Mouse (Mus musculus) heart, embryonic 11.5 days (tissue): ENCODE measurements around the gene Camk2n2. TPM values are rescaled to one million over a fixed set of nuclear protein-coding genes. Genes with fewer than 3 reads are reported as not detected.

Source experiments
- ATAC-seq: fragments of 200-750 bp; cut with Nextera tagmentation; replicated peaks from 2 replicates; pipeline ENCODE4 v1.8.0; 2017; ENCODE audit warnings: moderate library complexity; ENCODE audit not compliant: insufficient number of reproducible peaks, low FRiP score, low TSS enrichment
- H3K27ac ChIP-seq: fragments of 300-500 bp; sonication (generic); 2 replicates; pipeline ENCODE4 v1.5.1; 2014; ENCODE audit warnings: mild to moderate bottlenecking, low read depth, low read length
- H3K27me3 ChIP-seq: fragments of 300-500 bp; sonication (generic); 2 replicates; pipeline ENCODE4 v1.6.1; 2014; ENCODE audit warnings: mild to moderate bottlenecking, low read length, mixed read lengths; ENCODE audit not compliant: control insufficient read depth, insufficient read depth
- H3K36me3 ChIP-seq: fragments of 300-500 bp; sonication (generic); 2 replicates; pipeline ENCODE4 v1.6.1; 2014; ENCODE audit warnings: mild to moderate bottlenecking, low read length, moderate library complexity, mixed read lengths; ENCODE audit not compliant: control insufficient read depth, insufficient read depth
- H3K4me1 ChIP-seq: fragments of 300-500 bp; sonication (generic); 2 replicates; pipeline ENCODE4 v1.6.1; 2014; ENCODE audit warnings: low read length; ENCODE audit not compliant: control insufficient read depth, insufficient read depth
- H3K4me2 ChIP-seq: fragments of 300-500 bp; sonication (generic); 2 replicates; pipeline ENCODE4 v1.6.1; 2014; ENCODE audit warnings: mild to moderate bottlenecking, moderate library complexity
- H3K4me3 ChIP-seq: fragments of 300-500 bp; sonication (generic); 2 replicates; pipeline ENCODE4 v1.5.1; 2014; ENCODE audit warnings: low read depth, low read length
- H3K9ac ChIP-seq: fragments of 300-500 bp; sonication (generic); 2 replicates; pipeline ENCODE4 v1.6.1; 2014; ENCODE audit warnings: mild to moderate bottlenecking, low read depth, low read length, moderate library complexity
- H3K9me3 ChIP-seq: fragments of 300-500 bp; sonication (generic); replicated peaks from 2 replicates; pipeline ENCODE4 v1.6.1; 2016; ENCODE audit warnings: low read length; ENCODE audit not compliant: control insufficient read depth
- WGBS: fragments of 180-500 bp; shearing (Covaris S2); extraction: QIAGEN DNeasy Blood & Tissue Kit; methylation state at CpG from one replicate; pipeline ENCODE4 v1.1.7; 2014; ENCODE audit not compliant: insufficient replicate concordance; 5-methylcytosine and 5-hydroxymethylcytosine counted together
- microRNA counts: library from miRNA; unstranded; fragments of <30 nt; microRNA quantifications from one replicate; lab custom pipeline; 2015
- microRNA-seq: library from miRNA; unstranded; fragments of <30 nt; microRNA quantifications from one replicate; pipeline ENCODE4, GENCODE M21; 2016; ENCODE audit warnings: borderline number of aligned reads
- polyA plus RNA-seq: library from polyadenylated mRNA; unstranded; fragments of >200 nt; fragmentation: Nextera tagmentation; extraction: Ambion mirVana; gene quantifications from 2 replicates; pipeline ENCODE4 v1.2.1, GENCODE M21; 2014

Camk2n2 gene
- polyA plus RNA-seq, 1 experiment from 2014 or later: 0.84 TPM

GRCm38 (mm10) chr16:20595737-20596136 lies 25.4 kb downstream of the Camk2n2 start:
- Histone ChIP-seq H3K4me2 (no peak overlapping the region), H3K4me3 (no peak overlapping the region), H3K9me3 (no peaks in the 10 kb centered on the region), H3K27ac (no peak overlapping the region), H3K9ac (no peak overlapping the region), H3K4me1 (0 out of 2 replicates have a peak, but pooled peaks cover 3% of the 10 kb centered on the region), H3K36me3 (no peaks in the 10 kb centered on the region), H3K27me3 (peaks cover 39% of the 10 kb centered on the region)
- no peak for ATAC-seq
- 81% methylated on average over 4 of the region's 4 CpGs for WGBS

GRCm38 (mm10) chr16:20595060-20595673 lies 25.9 kb downstream of the Camk2n2 start:
- no peak overlapping the region for H3K9ac ChIP-seq
- H3K36me3 ChIP-seq: no peaks in the 10 kb centered on the region
- ATAC-seq: no peak
- no peak overlapping the region for H3K27ac ChIP-seq
- no peak overlapping the region for H3K4me3 ChIP-seq
- 70% methylated on average over 7 of the region's 7 CpGs for WGBS
- H3K4me1 ChIP-seq: 0 out of 2 replicates have a peak, but pooled peaks cover 6% of the 10 kb centered on the region
- H3K27me3 ChIP-seq: peaks cover 44% of the 10 kb centered on the region
- H3K4me2 ChIP-seq: no peak overlapping the region
- no peaks in the 10 kb centered on the region for H3K9me3 ChIP-seq

GRCm38 (mm10) chr16:20591076-20591705 lies 29.9 kb downstream of the Camk2n2 start:
- H3K4me1 ChIP-seq: peaks cover 12% of the 10 kb centered on the region; the same call in 1 of the 2 replicates
- peaks cover 63% of the 10 kb centered on the region for H3K27me3 ChIP-seq
- no peak overlapping the region for H3K9ac ChIP-seq
- peak overlapping the region; percentile 40 for H3K4me2 ChIP-seq
- H3K4me3 ChIP-seq: peak overlapping the region; percentile 55
- H3K36me3 ChIP-seq: no peaks in the 10 kb centered on the region
- no peak for ATAC-seq
- 3% methylated on average over 48 of the region's 48 CpGs for WGBS
- H3K9me3 ChIP-seq: no peaks in the 10 kb centered on the region
- no peak overlapping the region for H3K27ac ChIP-seq

- peaks cover 63% of the 10 kb centered on the region for H3K27me3 ChIP-seq
These were observed 30.4 kb downstream of the Camk2n2 start for GRCm38 (mm10) chr16:20590680-20591038.

GRCm38 (mm10) chr16:20589939-20590679 lies 31.0 kb downstream of the Camk2n2 start:
- Histone ChIP-seq H3K9me3 (no peaks in the 10 kb centered on the region), H3K9ac (no peak overlapping the region), H3K4me2 (peak overlapping the region; percentile 92), H3K4me1 (peaks cover 12% of the 10 kb centered on the region; the same call in 1 of the 2 replicates), H3K27me3 (peaks cover 59% of the 10 kb centered on the region), H3K27ac (no peak overlapping the region), H3K4me3 (peak overlapping the region; percentile 55), H3K36me3 (no peaks in the 10 kb centered on the region)
- 1% methylated on average over 39 of the region's 39 CpGs for WGBS
- ATAC-seq: 0 out of 2 replicates have a peak, but pooled peaks have one; percentile 20

More at GRCm38 (mm10) chr16:20590680-20591038, 30.4 kb downstream of the Camk2n2 start:
- Histone ChIP-seq H3K36me3 (no peaks in the 10 kb centered on the region), H3K9me3 (no peaks in the 10 kb centered on the region), H3K4me1 (peaks cover 12% of the 10 kb centered on the region; the same call in 1 of the 2 replicates), H3K9ac (no peak overlapping the region), H3K27ac (no peak overlapping the region), H3K4me3 (peak overlapping the region; percentile 55), H3K4me2 (peak overlapping the region; percentile 92)
- 4% methylated on average over 17 of the region's 17 CpGs for WGBS
- ATAC-seq: no peak

GRCm38 (mm10) chr16:20589366-20589938 lies 31.6 kb downstream of the Camk2n2 start, which contains the start of gene Vwa5b2:
Vwa5b2 (plus strand) TSS chr16:20589471.
- ATAC-seq: 0 out of 2 replicates have a peak, but pooled peaks have one; percentile 11
- H3K4me2 ChIP-seq: peak within 1 kb of the TSS; percentile 92
- under 1% methylated on average over 24 of the region's 24 CpGs for WGBS
- no peak within 1 kb of the TSS for H3K27ac ChIP-seq
- H3K36me3 ChIP-seq: no peaks in the 10 kb centered on the region
- no peaks in the 10 kb centered on the region for H3K9me3 ChIP-seq
- H3K27me3 ChIP-seq: peaks cover 55% of the 10 kb centered on the region
- peak within 1 kb of the TSS; percentile 28; the same call in 1 of the 2 replicates for H3K9ac ChIP-seq
- H3K4me3 ChIP-seq: peak within 1 kb of the TSS; percentile 55
- H3K4me1 ChIP-seq: peaks cover 12% of the 10 kb centered on the region; the same call in 1 of the 2 replicates

MicroRNAs within 50 kb of the gene (microRNA counts, 519-probe panel; counts per million panel counts)
- 4,758 counts per million, percentile 43 among the panel's probes with 10 or more counts for microRNA mmu-miR-1224 (lab: Ali Mortazavi, UCI)

Small RNAs within 50 kb of the gene (microRNA-seq; reads per million reads assigned to microRNA genes)
- 0.47 reads per million for gene Mir1224

Other genes with a start within 250 kb of the Camk2n2 start
- gene Abcc5, start 194.9 kb downstream of the Camk2n2 start, polyA plus RNA-seq: 54.6 and 66.1 TPM in 2 replicates
- 83.3 and 96.1 TPM in 2 replicates for gene Eif2b5, start 122.5 kb downstream of the Camk2n2 start, polyA plus RNA-seq
- gene Dvl3, start 104.3 kb downstream of the Camk2n2 start, polyA plus RNA-seq: 32.2 and 34.8 TPM in 2 replicates
- 490 and 502 TPM in 2 replicates for gene Ap2m1, start 85.8 kb downstream of the Camk2n2 start, polyA plus RNA-seq
- 41.4 and 44.9 TPM in 2 replicates for gene Abcf3, start 72.7 kb downstream of the Camk2n2 start, polyA plus RNA-seq
- gene Vwa5b2, start 31.8 kb downstream of the Camk2n2 start, polyA plus RNA-seq: 0.08 and 0.20 TPM in 2 replicates
- gene Eef1akmt4, start 9.7 kb downstream of the Camk2n2 start, polyA plus RNA-seq: 26.6 and 28.0 TPM in 2 replicates
- 0.10 TPM in 1 of 2 replicates, not detected in the other for gene Gm49333, start 9.7 kb downstream of the Camk2n2 start, polyA plus RNA-seq
- 39.5 and 41.3 TPM in 2 replicates for gene Alg3, start 9.6 kb downstream of the Camk2n2 start, polyA plus RNA-seq
- 1.3 and 1.6 TPM in 2 replicates for gene Ece2, start 8.5 kb upstream of the Camk2n2 start, polyA plus RNA-seq
- 275 and 327 TPM in 2 replicates for gene Psmd2, start 30.4 kb upstream of the Camk2n2 start, polyA plus RNA-seq
- gene Eif4g1, start 47.0 kb upstream of the Camk2n2 start, polyA plus RNA-seq: 117 and 133 TPM in 2 replicates
- 2.6 and 4.9 TPM in 2 replicates for gene Fam131a, start 72.0 kb upstream of the Camk2n2 start, polyA plus RNA-seq
- 65.0 and 65.9 TPM in 2 replicates for gene Polr2h, start 96.4 kb upstream of the Camk2n2 start, polyA plus RNA-seq
- 5.7 and 6.7 TPM in 2 replicates for gene Clcn2, start 96.5 kb upstream of the Camk2n2 start, polyA plus RNA-seq
- 0.21 and 0.42 TPM in 2 replicates for gene Chrd, start 111.8 kb upstream of the Camk2n2 start, polyA plus RNA-seq
- gene Thpo, start 113.2 kb upstream of the Camk2n2 start, polyA plus RNA-seq: 0.49 TPM in 1 of 2 replicates, not detected in the other